Mouse (Mus musculus) lung, postnatal 0 days (tissue): ENCODE measurements at regions not wholly inside any gene's neighbourhood (a gene's known extent, or its start where the extent isn't known, plus 50 kb on each side); places are given as distances from the start of the nearest gene placed in this dataset.

Source experiments
- ATAC-seq: fragments of 200-750 bp; cut with Nextera tagmentation; 2 replicates; pipeline ENCODE4 v1.8.0; 2017; ENCODE audit warnings: moderate library complexity
- DNase-seq: peaks from one replicate; pipeline ENCODE4 v3.0.0-alpha.2; 2016; ENCODE audit warnings: low spot score
- H3K27ac ChIP-seq: fragments of 300-500 bp; sonication (generic); 2 replicates; pipeline ENCODE4 v1.5.1; 2014; ENCODE audit warnings: antibody characterized with exemption, mild to moderate bottlenecking, low read length, mixed read lengths
- H3K27me3 ChIP-seq: fragments of 300-500 bp; sonication (generic); replicated peaks from 2 replicates; pipeline ENCODE4 v1.6.1; 2014; ENCODE audit warnings: low read length, mixed read lengths; ENCODE audit not compliant: insufficient read depth
- H3K36me3 ChIP-seq: fragments of 300-500 bp; sonication (generic); 2 replicates; pipeline ENCODE4 v1.6.1; 2014; ENCODE audit warnings: low read length, mixed read lengths; ENCODE audit not compliant: insufficient read depth
- H3K4me1 ChIP-seq: fragments of 300-500 bp; sonication (generic); 2 replicates; pipeline ENCODE4 v1.6.1; 2014; ENCODE audit warnings: antibody characterized with exemption, low read depth, low read length, mixed read lengths; ENCODE audit not compliant: insufficient read depth
- H3K4me2 ChIP-seq: fragments of 300-500 bp; sonication (generic); replicated peaks from 2 replicates; pipeline ENCODE4 v1.6.1; 2014; ENCODE audit warnings: low read depth, mild to moderate bottlenecking, low read length, moderate library complexity, mixed read lengths
- H3K4me3 ChIP-seq: fragments of 300-500 bp; sonication (generic); 2 replicates; pipeline ENCODE4 v1.5.1; 2014; ENCODE audit warnings: low read depth, low read length
- H3K9ac ChIP-seq: fragments of 300-500 bp; sonication (generic); replicated peaks from 2 replicates; pipeline ENCODE4 v1.6.1; 2014; ENCODE audit warnings: low read depth, mild to moderate bottlenecking
- H3K9me3 ChIP-seq: fragments of 300-500 bp; sonication (generic); 2 replicates; pipeline ENCODE4 v1.6.1; 2016; ENCODE audit warnings: low read length, mixed read lengths
- CTCF ChIP-seq: IDR thresholded peaks from 2 replicates; pipeline ENCODE4 v1.5.1; 2016; ENCODE audit warnings: antibody characterized with exemption, mild to moderate bottlenecking
- EP300 ChIP-seq: IDR thresholded peaks from 2 replicates; pipeline ENCODE4 v1.6.1; 2016; ENCODE audit warnings: antibody characterized with exemption, mild to moderate bottlenecking, control low read depth
- WGBS: fragments of 180-500 bp; shearing (Covaris S2); extraction: QIAGEN DNeasy Blood & Tissue Kit; methylation state at CpG from one replicate; pipeline ENCODE4 v1.1.7; 2014; 5-methylcytosine and 5-hydroxymethylcytosine counted together

- WGBS = 26% methylated on average over 1 of the region's 1 CpGs
- Histone ChIP-seq H3K9ac (no peak overlapping the region), H3K4me3 (no peak overlapping the region), H3K4me2 (no peak overlapping the region), H3K9me3 (no peaks in the 10 kb centered on the region), H3K4me1 (no peaks in the 10 kb centered on the region), H3K36me3 (no peaks in the 10 kb centered on the region), H3K27me3 (no peaks in the 10 kb centered on the region), H3K27ac (no peak overlapping the region)
- ATAC-seq (no peak), DNase-seq (no peak)
- TF ChIP-seq CTCF (no peak), EP300 (no peak)
Measured at GRCm38 (mm10) chr15:57585411-57585810, 108.0 kb upstream of the Slc22a22 start.

GRCm38 (mm10) chr15:57584498-57584897, 107.1 kb upstream of the Slc22a22 start:
- Histone ChIP-seq H3K9me3 (no peaks in the 10 kb centered on the region), H3K27me3 (no peaks in the 10 kb centered on the region), H3K27ac (no peak overlapping the region), H3K9ac (no peak overlapping the region), H3K4me3 (no peak overlapping the region), H3K4me1 (no peaks in the 10 kb centered on the region), H3K4me2 (no peak overlapping the region), H3K36me3 (no peaks in the 10 kb centered on the region)
- DNase-seq = no peak
- no peak for ATAC-seq
- WGBS = 83% methylated on average over 11 of the region's 11 CpGs
- no peak for TF ChIP-seq CTCF

DNA sequence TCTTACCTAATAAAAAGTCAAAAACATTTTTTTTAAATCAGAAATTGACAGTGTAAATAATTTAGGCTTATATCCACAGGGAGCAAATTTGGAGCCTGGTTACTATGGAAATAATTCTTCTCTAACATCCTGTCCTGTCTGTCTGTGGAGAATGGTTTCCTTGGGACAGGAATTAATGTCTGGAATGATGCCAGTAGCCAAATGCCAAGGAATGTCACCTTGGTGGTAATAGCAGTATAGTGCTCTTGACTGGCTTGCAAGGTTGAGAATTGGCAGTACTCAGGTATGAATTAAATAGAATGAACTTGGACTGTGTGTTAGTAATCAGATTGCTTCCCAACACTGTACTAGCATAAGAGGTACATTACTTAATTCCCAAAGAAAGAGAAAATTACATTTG, 103.8 kb upstream of the Slc22a22 start:
- no peak overlapping the region for H3K4me2 ChIP-seq
- no peak overlapping the region for H3K9ac ChIP-seq
- no peaks in the 10 kb centered on the region for H3K36me3 ChIP-seq
- H3K4me1 ChIP-seq = no peaks in the 10 kb centered on the region
- H3K4me3 ChIP-seq = no peak overlapping the region
- ATAC-seq = no peak
- no peak for DNase-seq
- no peak overlapping the region for H3K27ac ChIP-seq
- no peaks in the 10 kb centered on the region for H3K9me3 ChIP-seq
- H3K27me3 ChIP-seq = no peaks in the 10 kb centered on the region
- TF ChIP-seq CTCF (no peak), EP300 (no peak)

- H3K4me3 ChIP-seq = no peak overlapping the region
- no peak for DNase-seq
Measured at GRCm38 (mm10) chr15:57578794-57579193, 101.4 kb upstream of the Slc22a22 start.

GRCm38 (mm10) chr15:57574080-57574618, 96.7 kb upstream of the Slc22a22 start:
- DNase-seq (no peak), ATAC-seq (no peak)
- no peak overlapping the region for H3K4me3 ChIP-seq
- H3K9me3 ChIP-seq = no peaks in the 10 kb centered on the region
- H3K4me1 ChIP-seq = no peaks in the 10 kb centered on the region
- TF ChIP-seq CTCF (peak; percentile 13; the same call in 1 of the 2 replicates), EP300 (no peak)
- H3K27me3 ChIP-seq = no peaks in the 10 kb centered on the region
- no peak overlapping the region for H3K4me2 ChIP-seq
- H3K36me3 ChIP-seq = no peaks in the 10 kb centered on the region
- no peak overlapping the region for H3K27ac ChIP-seq
- 38% methylated on average over 2 of the region's 2 CpGs for WGBS
- H3K9ac ChIP-seq = no peak overlapping the region

More at GRCm38 (mm10) chr15:57578794-57579193, 101.4 kb upstream of the Slc22a22 start:
- Histone ChIP-seq H3K4me2 (no peak overlapping the region), H3K9me3 (no peaks in the 10 kb centered on the region), H3K27ac (no peak overlapping the region), H3K36me3 (no peaks in the 10 kb centered on the region), H3K9ac (no peak overlapping the region), H3K4me1 (no peaks in the 10 kb centered on the region), H3K27me3 (no peaks in the 10 kb centered on the region)
- ATAC-seq = no peak
- WGBS = 37% methylated on average over 2 of the region's 2 CpGs
- TF ChIP-seq EP300 = no peak
- TF ChIP-seq CTCF = no peak

GRCm38 (mm10) chr15:57572460-57572859, 95.0 kb upstream of the Slc22a22 start:
- no peaks in the 10 kb centered on the region for H3K9me3 ChIP-seq
- no peaks in the 10 kb centered on the region for H3K27me3 ChIP-seq
- H3K36me3 ChIP-seq = no peaks in the 10 kb centered on the region
- H3K4me1 ChIP-seq = no peaks in the 10 kb centered on the region
- no peak overlapping the region for H3K4me2 ChIP-seq
- no peak for TF ChIP-seq EP300
- no peak for TF ChIP-seq CTCF
- ATAC-seq (no peak), DNase-seq (no peak)
- no peak overlapping the region for H3K9ac ChIP-seq
- H3K4me3 ChIP-seq = no peak overlapping the region
- 57% methylated on average over 3 of the region's 3 CpGs for WGBS
- no peak overlapping the region for H3K27ac ChIP-seq
